Mouse (Mus musculus): ENCODE data around the gene Dpysl4. TPM values are rescaled to one million over a fixed set of nuclear protein-coding genes. Genes with fewer than 3 reads are reported as not detected.

Dpysl4 gene
- 2.0 and 4.3 TPM in 2 replicates for total RNA-seq (2021)
- long read RNA-seq, partial matches to known transcripts = 0 of 1 reads
- long read RNA-seq, other reads (novel, unspliced or antisense) = 1 of 1 reads

GRCm38 (mm10) chr7:139085629-139086194 is at the start of gene Dpysl4:
Gene Dpysl4 (plus strand): TSS chr7:139086001.
- DNase-seq = peak; percentile 73

- DNase-seq = no peak
Measured at GRCm38 (mm10) chr7:139063406-139063805, 22.4 kb upstream of the Dpysl4 start.

- peak; percentile 68 for DNase-seq
Measured at GRCm38 (mm10) chr7:139068182-139068623, 17.6 kb upstream of the Dpysl4 start.

GRCm38 (mm10) chr7:139074189-139074588 is 11.6 kb upstream of the Dpysl4 start:
- no peak for DNase-seq

GRCm38 (mm10) chr7:139075054-139075794 is 10.6 kb upstream of the Dpysl4 start:
- no peak for DNase-seq

GRCm38 (mm10) chr7:139077283-139077682 is 8.5 kb upstream of the Dpysl4 start:
- DNase-seq = no peak

- DNase-seq = no peak
Measured at GRCm38 (mm10) chr7:139078181-139078580, 7.6 kb upstream of the Dpysl4 start.

GRCm38 (mm10) chr7:139079141-139079540 is 6.7 kb upstream of the Dpysl4 start:
- DNase-seq = no peak

GRCm38 (mm10) chr7:139080714-139081113 is 5.1 kb upstream of the Dpysl4 start:
- no peak for DNase-seq

- no peak for DNase-seq
Measured at GRCm38 (mm10) chr7:139081158-139081557, 4.6 kb upstream of the Dpysl4 start.

GRCm38 (mm10) chr7:139082281-139082680 is 3.5 kb upstream of the Dpysl4 start:
- DNase-seq = no peak

GRCm38 (mm10) chr7:139084316-139084715 is 1.5 kb upstream of the Dpysl4 start:
- no peak for DNase-seq

GRCm38 (mm10) chr7:139086195-139087158 is 676 bp downstream of the Dpysl4 start:
- peak; percentile 44 for DNase-seq

- no peak for DNase-seq
Measured at GRCm38 (mm10) chr7:139087801-139088200, 2.0 kb downstream of the Dpysl4 start.

GRCm38 (mm10) chr7:139089892-139090874 is 4.4 kb downstream of the Dpysl4 start:
- DNase-seq = no peak

GRCm38 (mm10) chr7:139091681-139092080 is 5.9 kb downstream of the Dpysl4 start:
- no peak for DNase-seq

- no peak for DNase-seq
Measured at GRCm38 (mm10) chr7:139092676-139093075, 6.9 kb downstream of the Dpysl4 start.

- DNase-seq = no peak
Measured at GRCm38 (mm10) chr7:139093124-139093523, 7.3 kb downstream of the Dpysl4 start.

GRCm38 (mm10) chr7:139093781-139094180 is 8.0 kb downstream of the Dpysl4 start:
- no peak for DNase-seq

- DNase-seq = no peak
Measured at GRCm38 (mm10) chr7:139094761-139095160, 9.0 kb downstream of the Dpysl4 start.

- no peak for DNase-seq
Measured at GRCm38 (mm10) chr7:139095282-139095681, 9.5 kb downstream of the Dpysl4 start.
